Mouse (Mus musculus): ENCODE measurements around the gene Adra1b.

Adra1b gene

DNA sequence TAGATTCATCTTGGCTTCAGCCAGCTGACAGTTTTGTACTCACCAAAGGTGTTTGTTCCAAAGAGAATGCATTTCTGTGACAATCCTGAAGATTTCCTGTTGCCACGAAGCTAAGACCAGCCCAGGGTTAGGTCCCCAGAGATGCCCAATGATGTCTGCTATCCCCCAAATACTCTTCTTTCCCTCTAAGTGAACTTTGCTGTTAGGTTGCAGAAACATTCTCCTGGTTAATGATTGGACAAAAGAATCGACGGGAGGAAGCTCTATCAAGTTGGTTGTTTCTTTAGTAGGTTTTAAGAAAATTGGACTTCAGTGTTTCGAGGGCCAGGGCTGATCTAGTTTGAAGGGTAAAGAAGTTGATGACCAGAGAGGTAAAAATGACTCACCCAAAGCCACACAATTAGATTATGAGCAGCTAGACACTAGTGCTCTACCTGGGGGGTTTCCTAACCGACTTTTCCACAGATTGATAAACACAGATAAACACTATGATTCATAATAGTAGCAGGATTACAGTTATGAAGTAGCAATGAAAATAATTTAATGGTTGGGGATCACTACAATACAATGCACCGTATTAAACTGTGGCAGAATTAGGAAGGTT lies at the start of gene Adra1b:
Gene Adra1b, minus strand, starts transcription at position 160 of the 604 bp plus-strand sequence.
- no peak for DNase-seq (ENCODE audit: low spot score in 2 of 2)

DNA sequence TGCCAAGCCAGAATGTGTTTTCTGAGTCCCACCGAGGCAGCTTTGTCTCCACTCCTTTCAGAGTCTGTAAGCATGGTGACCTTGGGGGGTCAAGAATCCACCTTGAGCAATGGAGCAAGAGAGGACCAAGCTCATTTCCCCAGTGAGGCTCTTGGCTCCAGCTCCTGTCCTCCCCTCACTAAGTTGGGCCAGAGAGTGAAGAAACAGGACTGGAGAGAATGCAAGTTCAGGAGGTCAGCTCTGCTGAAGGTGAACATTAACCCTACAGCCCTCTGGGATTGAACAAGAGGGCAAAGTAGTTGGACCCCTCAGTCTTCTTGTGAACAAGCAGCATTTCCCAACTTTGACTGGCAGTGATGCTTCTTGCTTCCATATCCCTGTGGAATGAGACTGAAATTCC lies 49.3 kb upstream of the Adra1b start:
- DNase-seq (ENCODE audit: low spot score in 2 of 2), result no peak

DNA sequence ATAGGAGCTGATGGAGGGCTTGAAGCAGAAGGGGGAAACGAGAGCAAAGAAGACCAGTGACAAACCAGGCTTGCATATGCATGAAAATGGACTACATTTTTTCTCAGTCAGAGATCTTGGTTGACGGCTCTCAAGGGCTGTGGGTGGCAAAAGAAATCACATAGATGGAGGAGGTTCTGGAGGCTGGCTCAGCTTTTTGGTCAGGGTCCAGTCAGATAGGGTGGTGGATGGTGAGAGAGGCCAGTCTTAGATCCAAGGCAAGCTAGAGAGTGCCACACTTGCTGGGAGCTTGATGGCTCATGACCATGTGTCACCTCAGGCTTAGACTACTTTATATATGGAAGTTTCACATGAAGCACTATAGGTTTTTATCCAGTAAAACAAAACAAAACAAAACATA lies 42.8 kb upstream of the Adra1b start:
- DNase-seq (ENCODE audit: low spot score in 2 of 2), result no peak

DNA sequence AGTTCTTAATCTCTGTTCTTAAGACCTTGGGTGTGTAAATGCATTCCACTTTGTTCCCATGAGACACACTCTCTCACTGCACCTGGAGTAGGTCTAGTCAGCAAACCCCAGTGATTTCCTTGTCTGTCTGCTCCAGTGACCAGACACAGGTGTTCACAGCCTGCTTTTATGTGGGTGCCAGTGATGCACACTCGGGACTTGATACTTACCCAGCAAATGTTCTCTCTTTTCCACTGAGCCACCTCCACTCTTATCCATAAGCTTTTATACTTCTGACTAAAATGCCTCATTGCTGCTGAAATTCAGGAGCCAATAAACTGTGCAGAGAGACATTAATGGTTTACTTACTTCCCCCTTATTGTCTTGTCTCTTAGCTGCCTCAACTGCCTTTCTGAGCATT lies 42.2 kb upstream of the Adra1b start:
- no peak for DNase-seq (ENCODE audit: low spot score in 2 of 2)

DNA sequence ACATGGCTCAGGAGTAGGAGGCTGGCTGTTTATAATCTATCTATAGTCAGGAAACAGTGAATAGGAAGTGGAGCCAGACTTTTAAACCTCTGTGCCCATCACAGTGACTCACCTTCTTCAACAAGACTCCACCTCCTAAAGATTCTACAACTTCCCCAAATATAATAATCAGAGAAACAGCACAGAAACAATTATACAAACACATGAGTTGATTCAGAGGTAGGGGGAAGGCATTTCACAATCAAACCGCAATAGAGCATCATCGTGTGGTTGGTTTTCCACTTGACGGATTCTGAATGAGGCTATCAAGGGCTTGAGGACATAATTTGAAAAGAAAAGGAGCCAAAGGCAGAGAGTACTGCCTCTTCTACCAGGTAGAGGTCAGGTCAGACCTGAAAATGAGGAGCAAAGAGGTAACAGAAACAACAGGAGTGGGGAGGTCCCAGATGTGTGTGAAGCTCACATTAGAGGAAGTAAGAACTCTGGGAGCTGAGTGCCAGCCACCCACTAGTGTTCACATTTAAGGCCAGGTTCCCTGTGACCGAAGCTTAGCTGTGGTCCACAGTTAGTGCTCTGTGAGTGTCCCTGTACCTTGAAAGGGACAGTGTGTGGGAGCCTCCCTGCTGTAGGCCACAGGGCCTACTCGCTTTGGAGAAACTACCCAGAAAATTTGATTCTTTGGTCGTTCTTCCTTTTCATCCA lies 39.6 kb upstream of the Adra1b start:
- no peak for DNase-seq (ENCODE audit: low spot score in 2 of 2)

DNA sequence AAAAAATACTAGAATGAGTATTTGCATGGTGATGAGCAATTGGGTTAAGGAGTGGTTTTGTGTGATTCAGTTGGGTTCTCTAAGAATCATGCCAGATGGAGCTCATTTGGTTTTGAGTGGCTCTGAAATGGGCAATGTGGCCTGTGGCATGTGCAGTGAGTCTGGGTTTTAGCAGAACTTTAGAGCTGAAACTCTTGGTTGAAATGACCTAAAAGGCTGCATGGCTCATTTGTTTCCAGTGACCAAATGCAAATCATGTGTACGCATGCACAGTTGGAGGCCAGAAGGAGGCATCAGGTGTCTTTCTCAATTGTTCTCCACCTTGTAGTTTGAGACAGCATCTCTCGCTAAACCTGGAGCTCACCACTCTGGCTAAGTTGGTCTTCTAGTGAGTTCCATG lies 35.0 kb upstream of the Adra1b start:
- DNase-seq (ENCODE audit: low spot score in 2 of 2), result no peak

DNA sequence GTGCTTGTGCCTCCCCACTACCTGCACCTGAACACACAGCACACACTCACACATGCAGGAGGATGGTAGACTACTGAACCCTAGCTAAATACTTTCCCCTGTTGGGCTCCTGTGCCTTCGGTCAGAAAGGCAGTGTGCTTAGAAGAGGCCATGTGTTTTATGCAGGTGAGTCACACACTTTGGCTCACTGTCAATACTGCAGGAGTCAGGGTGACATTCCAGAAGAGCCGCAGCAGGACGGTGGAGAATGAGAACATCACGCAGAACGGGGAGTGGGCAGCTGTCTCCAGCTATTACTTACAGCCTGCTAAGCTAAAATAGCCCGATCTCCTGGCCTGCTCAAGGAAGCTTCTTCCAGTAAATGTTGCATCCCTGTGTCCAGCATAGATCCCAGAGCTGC lies 32.5 kb upstream of the Adra1b start:
- no peak for DNase-seq (ENCODE audit: low spot score in 2 of 2)

DNA sequence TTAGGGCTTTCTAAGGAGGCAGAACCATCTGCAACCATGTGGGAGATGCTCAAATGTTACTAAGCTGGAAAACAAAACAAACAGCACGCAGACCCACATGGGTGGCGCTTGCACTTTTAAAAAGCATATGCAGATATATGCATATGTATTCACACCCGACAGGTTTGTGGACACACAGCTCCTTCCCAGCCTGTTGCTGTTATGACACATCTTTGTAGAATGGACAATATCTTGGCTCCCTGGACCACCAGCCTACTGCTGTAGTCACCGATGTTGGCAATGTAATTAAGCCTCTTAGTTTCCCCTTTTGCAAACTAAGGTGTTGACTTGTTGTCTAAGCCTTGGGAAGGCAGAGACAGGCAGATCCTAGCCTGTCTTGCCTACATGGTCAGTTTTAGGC lies 32.0 kb upstream of the Adra1b start:
- DNase-seq (ENCODE audit: low spot score in 2 of 2), result no peak

- DNase-seq (ENCODE audit: low spot score in 2 of 2), result no peak
Observed at GRCm38 (mm10) chr11:43930191-43930590, 29.2 kb upstream of the Adra1b start.

DNA sequence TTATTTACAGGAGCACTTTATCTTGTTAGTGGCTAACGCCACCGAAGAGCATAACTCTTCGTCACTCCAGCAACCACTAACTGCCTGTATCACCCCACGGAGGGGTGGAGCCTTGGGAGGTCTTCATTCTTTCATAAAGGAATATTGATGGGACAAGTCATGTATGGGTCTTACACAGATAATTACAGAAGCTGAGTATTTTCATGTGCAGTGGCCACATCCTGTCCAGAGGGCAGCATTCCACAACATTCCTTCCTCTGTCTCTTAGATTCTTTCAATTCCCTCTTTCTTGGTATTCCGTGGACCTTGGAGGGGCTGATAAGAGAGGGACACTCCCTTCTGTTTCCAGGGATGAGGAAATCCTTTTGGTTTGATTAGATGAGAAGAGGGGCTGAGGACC lies 28.7 kb upstream of the Adra1b start:
- no peak for DNase-seq (ENCODE audit: low spot score in 2 of 2)

GRCm38 (mm10) chr11:43929178-43929577 lies 28.2 kb upstream of the Adra1b start:
- no peak for DNase-seq (ENCODE audit: low spot score in 2 of 2)

- DNase-seq (ENCODE audit: low spot score in 2 of 2), result no peak
Observed at GRCm38 (mm10) chr11:43927133-43927815, 26.3 kb upstream of the Adra1b start.

DNA sequence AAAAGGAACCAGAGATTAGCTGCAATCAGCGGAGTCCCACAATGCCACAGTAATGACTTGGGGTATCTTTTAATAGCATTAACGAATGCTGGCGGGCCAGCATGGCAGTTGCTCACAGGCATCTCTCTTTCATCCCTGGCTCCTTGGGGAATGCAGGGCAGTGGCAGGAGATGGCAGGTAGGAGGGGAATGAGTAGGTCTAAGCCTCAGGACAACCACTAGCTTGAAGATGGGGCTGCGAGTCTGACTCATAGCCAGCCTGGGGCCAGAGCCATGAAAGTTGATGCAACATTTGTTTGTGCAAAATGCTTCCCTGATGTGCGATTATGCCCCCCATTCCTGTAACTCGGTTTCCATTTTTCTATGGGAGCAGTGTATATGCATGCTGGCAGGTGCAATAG lies 25.2 kb upstream of the Adra1b start:
- no peak for DNase-seq (ENCODE audit: low spot score in 2 of 2)

DNA sequence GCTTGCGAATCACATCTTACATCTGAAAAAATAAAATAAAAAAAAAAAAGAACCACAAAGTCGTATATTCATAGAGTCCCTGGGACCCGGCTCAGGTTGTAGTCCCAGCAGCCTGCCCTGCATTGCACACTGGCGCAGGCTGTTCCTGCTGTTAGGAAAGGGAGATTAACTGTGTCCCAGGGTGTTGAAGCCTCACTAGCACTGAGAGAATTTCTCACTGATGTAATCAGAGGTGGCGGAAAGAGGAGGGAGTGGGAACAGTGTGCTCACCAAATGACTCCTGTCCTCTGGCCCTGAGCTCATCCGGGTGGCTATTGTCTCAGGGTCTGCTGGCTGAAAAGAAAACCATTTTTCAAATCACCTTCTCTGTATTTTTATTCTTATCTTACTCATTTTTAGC lies 24.6 kb upstream of the Adra1b start:
- no peak for DNase-seq (ENCODE audit: low spot score in 2 of 2)

DNA sequence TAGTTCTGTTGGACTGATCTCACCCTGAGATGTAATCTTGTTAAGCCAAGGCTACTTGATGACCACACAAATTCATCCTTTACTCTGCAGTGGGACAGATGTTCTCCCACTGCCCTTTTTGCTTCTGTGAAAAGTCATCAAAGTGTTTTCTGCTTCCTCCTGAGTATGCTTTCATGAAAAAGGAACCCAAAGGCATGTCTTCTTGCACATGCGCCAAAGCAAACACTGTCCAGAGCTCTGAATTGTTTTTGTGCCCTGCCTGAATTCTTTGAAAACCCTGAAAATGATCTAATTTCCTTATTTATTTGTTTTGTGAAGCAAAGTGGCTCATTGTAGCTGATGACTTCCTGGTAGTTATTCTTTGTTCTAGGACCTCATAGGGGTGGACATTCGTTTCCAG lies 20.7 kb upstream of the Adra1b start:
- no peak for DNase-seq (ENCODE audit: low spot score in 2 of 2)

GRCm38 (mm10) chr11:43919492-43920055 lies 18.6 kb upstream of the Adra1b start:
- no peak for DNase-seq (ENCODE audit: low spot score in 2 of 2)

- DNase-seq (ENCODE audit: low spot score in 2 of 2), result no peak
Observed at GRCm38 (mm10) chr11:43914552-43915447, 13.8 kb upstream of the Adra1b start.

DNA sequence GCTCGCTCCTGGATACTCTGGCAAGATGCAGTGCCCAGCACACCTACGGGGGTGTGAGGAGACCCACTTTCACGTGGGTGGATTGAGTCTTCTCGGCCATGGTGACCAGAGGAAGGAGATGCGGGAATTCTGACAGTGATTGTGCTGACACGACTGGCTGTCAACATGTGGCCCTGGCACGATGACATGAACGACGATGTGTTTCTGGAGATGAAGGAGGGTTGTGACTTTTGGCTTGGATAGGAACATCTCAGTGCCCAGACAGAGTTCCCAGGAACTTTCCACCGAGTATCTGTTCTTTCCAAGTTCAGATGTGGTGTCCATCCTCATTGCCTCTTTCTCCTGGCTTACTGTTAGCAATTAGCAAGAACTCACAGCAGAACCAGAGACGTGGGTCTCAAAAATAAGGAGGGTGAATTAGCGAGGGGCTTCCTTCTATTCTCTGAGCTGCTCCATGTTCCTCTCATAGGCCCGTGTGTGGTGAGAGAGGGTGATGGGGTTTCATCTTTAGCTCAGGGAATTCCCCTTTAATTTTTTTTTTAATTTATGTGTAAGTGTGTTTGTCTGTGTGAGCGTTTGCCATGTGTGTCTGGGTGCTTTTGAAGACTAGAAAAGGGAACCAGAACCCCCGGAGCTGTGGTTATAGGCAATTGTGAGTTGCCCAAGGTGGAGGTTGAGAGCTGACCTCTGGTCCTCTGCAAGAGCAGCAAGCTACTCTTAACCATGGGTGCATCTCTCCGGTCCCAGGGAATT lies 11.3 kb upstream of the Adra1b start:
- DNase-seq (ENCODE audit: low spot score in 2 of 2), result no peak

DNA sequence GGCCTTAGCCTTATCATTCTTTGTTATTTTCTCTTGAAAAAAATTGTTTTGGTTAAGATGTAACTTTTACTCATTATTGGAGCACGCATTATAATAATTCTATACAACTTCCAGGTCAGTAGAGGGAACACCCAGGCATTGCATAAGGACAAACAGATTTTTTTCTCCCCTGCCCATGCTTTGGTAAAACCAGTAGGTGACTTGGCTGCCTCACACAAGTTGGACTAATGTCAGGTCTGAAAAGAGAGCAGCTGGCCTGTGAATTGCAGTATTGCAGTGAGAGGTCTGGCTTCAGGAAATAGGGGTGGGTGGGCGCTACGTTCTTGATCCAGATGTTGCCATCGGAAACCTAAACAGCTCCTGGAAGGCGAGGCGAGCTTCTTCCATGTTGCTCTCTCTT lies 10.6 kb upstream of the Adra1b start:
- no peak for DNase-seq (ENCODE audit: low spot score in 2 of 2)

- no peak for DNase-seq (ENCODE audit: low spot score in 2 of 2)
Observed at GRCm38 (mm10) chr11:43903351-43903750, 2.3 kb upstream of the Adra1b start.

- no peak for DNase-seq (ENCODE audit: low spot score in 2 of 2)
Observed at GRCm38 (mm10) chr11:43899696-43900095, 1.3 kb downstream of the Adra1b start.
